Mouse (Mus musculus) embryonic fibroblast, embryonic 13.5 days (primary cell): ENCODE data around the gene Ssr2.

Experiments used
- CTCF ChIP-seq: IDR thresholded peaks from 2 replicates; pipeline ENCODE4 v1.5.1; 2011; ENCODE audit warnings: mild to moderate bottlenecking, control low read depth, low read length, moderate library complexity, borderline replicate concordance; ENCODE audit not compliant: insufficient read depth
- POLR2A ChIP-seq: IDR thresholded peaks from 2 replicates; pipeline ENCODE4 v1.6.1; 2011; ENCODE audit warnings: low read depth, mild to moderate bottlenecking, control low read depth, low read length, moderate library complexity

GRCm38 (mm10) chr3:88531348-88532298, 44.1 kb upstream of the Ssr2 start:
- TF ChIP-seq CTCF (no peak), POLR2A (peak; percentile 59)
